Mouse (Mus musculus) ovary, postnatal 14 days (tissue): ENCODE results near the gene Trpm8.
A peak's percentile ranks its signal among the peaks of the same experiment; 100 is the strongest.

Source experiments
- DNase-seq: peaks from one replicate; pipeline ENCODE4 v3.0.0; 2022; ENCODE audit warnings: low spot score

The Trpm8 gene

DNA sequence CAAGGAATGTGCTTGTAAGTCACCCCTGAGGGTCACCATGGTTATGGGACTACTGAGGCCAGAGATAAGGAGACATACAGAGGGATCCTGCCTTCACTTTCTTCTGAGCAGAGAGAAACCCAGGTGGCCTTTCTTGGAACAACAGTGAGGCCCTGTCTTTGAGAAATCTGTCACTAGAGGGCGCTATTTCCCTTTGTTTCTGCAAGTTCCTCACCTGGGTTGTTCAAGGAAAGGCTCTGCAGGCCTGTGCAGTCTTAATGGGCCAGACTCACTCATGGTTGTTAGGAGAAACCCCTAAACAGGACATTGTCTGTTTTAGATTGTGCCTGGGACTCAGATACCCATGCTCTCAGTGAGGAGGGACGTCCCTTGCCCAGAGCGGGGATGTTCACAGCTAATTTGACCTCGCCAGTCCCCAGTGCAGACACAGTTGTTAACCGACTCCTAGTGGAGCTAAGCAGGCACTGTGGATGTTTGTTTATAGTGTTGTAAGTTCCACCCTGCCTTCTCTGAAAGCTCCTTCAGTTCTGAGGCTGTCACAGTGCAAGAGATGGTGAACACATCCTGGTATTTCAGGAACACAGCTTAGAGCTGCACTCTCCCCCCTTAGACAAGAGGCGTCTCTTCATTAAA lies 80.1 kb downstream of the Trpm8 start:
- peak; percentile 76 for DNase-seq

DNA sequence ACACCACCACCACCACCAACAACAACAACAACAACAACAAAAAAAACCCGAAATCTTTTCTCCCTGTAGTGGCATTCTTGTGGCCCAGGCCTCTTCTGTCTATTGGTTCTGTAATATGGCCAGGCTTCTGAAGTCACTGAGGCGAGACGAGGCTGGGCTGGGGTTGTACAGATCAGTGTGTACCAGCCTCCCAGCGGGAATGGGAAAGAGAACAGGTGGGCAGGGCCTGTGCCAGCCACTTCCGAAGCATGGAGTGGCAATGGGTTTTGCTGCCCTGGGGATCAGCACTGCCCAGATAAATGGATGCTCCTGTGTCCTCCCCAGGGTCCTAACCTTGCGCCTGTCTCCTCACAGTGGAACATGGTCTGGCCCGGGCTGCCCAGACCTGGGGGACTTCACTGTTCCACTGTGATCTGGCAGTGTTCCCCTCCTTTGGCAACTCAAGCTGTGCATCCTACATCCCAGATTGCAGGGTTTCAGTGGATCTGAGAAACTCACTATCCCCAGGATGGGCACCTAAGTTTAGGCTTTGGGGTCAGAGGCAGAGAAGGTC lies 80.7 kb downstream of the Trpm8 start:
- DNase-seq = no peak

DNA sequence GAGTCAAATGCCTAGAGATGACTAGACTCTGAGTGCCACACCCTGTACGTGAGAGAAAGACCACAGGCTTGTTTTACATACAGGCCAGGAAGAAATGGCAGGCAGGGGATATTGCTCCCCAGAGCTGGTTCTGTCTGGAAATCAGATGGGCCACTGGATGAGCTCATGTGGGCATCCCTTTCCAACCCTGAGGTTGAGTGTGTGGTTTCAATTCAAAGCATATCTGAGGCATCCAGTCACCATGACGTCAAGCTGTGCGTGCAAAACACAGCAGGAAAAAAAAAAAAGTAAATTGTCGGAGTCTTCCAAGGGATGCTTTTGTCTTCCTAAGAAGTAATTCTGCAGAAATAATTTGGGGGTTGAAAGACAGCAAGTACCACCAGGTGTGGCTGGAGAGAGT lies 83.6 kb downstream of the Trpm8 start:
- DNase-seq = no peak

DNA sequence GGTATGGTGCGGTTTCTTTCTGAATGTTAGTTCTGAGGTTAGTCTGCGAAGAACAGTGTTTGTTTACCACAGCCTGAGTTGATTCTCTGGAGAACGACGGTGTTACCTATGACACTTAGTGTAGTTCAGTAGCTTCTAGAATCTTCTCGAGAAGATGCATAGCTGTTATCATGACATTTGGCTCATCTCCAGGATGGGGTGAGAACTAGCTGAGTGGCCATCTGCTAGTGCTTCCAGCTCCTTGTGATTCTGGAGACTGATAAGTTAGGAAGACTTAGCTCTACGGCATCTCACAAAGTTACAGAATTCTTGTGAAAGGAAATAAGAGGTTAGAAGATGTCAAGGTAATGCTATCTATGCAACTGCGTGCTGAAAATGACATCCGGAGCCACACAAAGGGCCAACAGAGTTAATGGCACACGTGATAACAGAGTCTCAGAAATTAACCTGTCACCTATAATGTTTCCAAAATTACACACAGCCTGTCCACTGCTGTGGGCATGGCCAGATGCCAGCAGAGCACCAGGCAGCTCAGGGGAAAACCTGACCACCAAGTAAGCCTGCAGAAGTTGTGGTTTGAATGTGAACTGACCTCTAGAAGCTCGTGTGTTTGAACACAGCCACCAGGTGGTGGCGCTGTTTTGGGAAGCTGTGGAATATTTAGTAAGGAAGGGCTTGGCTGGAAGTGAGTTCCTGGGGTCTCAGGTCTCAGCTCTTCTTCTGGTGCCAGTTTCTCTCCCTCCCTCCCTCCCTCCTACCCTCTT lies 89.6 kb downstream of the Trpm8 start:
- no peak for DNase-seq

DNA sequence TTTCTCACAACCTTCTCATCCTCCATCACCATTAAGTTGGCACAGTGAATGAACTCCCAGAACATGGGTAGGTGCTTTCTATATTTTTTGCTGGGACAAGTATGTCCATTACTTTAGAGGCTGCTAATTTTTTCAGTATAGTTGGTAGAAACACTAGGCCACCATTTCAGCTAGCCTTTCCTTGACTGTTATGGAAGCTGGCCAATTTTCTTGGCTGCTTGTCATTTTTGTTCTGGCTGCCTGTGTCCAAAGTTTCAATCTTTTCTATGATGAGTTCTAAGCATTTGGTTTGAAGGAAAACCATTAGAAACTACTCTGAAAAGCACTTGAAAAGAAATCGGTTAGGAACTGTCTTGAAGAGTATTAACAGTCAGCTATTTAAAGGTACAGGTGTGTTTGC lies 101.0 kb downstream of the Trpm8 start:
- DNase-seq = no peak

DNA sequence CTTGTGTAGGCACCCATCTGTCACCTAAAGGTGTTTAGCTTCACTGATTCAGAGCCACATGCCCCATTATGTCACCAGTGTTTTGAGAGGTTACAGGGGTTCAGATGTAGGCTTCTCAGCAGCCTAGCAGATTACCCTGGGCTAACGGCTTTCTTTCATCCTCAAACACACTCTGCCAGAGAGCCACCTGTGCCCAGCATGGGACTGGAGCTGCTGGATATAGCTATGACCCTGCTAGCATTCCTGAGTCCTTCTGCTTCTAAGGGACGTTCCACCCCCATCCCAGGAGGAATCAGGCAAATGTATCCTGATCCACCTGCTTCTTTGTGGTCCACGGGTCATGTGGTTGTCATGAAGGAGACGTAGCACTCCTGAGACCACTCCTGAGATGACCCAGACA lies 114.2 kb downstream of the Trpm8 start:
- DNase-seq = no peak

DNA sequence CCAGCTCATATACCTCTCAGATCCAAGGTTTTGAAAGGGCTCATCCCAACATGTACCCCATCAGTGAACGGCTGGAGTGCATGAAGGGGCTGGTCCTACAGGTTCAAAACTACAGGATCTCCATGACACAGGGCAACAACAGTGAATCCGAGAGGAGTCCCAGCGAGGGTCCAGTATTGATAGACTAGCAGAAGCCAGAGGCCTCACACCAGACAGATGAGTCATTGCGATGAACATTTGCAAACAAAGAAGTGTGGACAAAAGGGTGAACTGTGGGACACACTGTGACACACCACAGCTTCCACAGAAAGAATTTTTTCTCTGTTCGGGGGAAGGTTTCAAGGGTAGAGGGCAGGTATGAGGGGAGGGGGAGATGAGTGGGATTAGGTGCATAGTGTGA lies 115.9 kb downstream of the Trpm8 start:
- DNase-seq = no peak

DNA sequence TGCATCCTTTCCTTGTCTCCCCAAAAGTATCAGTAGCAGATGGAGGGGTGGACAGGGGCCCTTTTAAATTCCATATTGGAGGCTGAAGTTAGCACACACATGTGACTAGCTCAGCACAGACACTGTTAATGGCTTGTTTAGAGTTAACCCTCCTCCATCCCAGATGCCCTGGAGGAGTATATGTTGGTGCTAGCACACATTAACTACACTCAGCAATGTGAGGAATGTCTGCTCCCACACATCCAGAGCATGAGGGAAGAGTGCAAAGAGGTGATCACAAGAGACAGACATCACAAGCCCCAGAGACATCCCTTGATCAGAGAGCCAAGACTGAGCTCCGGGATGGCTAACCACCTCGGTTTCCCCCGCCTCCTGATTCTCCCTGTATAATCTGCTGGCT lies 125.9 kb downstream of the Trpm8 start:
- DNase-seq = no peak

DNA sequence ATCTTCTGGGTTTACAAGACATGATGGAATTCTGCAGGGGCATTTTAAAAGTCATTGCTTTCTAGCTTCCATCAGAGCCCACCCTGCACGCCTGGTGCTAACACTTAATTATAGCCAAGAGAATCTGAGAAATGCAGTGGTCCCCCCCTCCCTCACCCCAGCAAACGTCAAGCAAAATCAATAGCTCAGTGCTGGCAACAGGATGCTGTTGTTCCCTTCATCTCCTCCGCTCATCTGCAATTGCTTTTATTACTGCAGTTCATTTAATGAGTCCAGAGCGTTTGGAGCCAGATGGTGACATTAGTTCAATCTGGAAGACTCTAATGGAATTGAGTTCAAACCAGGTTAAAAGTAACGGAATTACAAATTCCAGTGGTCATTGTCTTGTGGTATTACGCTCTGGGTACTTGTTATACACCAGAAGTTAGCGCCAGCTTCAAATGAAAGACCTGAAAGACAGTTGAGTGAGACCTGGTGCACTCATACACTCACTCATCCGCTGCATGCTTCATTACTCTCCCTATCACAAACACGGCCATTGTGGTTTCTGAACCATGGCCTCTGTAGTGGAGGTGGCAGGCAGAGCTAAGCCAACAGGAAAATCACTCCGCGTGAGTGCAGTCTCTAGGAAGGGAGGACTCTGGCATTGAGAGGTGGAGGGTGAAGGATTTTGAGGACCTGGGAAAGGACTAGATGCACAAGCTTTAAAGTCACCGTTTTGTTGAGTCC lies 128.8 kb downstream of the Trpm8 start:
- DNase-seq = no peak

DNA sequence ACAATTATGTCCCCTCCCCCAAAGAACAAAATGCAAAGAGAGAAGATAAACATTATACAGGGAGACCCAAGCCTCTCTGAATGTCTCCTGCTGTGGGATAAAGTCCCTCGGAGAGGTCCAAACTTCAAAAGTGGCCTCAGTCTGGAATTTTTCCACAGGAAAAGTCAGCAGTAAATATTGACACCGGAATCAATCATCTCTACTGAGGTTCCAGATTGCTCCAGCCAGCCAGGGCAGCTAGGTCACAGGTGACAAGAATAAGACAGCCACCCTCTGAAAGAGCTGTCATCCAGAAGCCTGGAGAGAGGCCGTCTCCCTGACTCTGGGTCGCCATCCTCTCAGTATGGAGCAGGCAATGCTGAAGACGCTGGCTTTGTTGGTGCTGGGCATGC lies 129.3 kb downstream of the Trpm8 start, which contains the start of gene Spp2:
Spp2 (plus strand) TSS at position 155 of the 392 bp plus-strand sequence.
- no peak for DNase-seq

DNA sequence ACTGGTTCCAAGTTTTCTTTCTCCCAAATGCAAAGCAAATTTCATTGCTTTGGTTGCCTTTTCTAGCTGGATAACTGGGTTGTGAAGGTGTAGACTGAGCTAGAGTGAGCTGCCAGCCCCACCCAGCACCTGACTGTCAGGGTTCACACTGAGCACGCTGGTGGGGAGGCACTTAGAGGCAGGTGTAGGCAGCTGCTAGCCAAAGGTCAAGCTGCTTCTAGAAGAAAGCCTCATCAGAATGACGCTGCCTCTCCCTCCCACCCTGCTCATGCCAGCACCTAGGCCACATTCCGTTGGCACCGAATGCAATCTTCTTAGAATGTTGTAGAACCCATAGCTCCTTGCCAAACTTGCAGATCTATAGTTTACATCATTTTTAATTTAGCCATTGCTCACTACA lies 130.9 kb downstream of the Trpm8 start:
- DNase-seq = no peak

DNA sequence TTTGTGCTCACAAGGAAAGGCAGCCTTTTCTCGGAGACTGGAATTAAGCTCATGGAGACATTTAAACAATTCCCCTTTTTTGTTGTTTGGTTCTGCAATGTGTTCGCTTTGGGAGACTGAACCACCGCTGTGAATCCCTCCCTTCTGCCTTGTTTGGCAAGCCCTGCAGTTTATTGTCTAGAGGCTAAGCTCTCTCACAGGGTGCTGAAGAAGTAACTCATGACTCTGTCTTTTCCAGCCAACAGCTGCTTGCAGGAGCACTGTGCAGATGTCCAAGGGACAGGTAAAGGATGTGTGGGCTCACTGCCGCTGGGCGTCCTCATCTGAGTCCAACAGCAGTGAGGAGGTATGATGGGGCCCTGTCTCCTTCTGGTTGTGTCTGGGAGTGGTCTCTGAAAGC lies 134.6 kb downstream of the Trpm8 start:
- DNase-seq = no peak

DNA sequence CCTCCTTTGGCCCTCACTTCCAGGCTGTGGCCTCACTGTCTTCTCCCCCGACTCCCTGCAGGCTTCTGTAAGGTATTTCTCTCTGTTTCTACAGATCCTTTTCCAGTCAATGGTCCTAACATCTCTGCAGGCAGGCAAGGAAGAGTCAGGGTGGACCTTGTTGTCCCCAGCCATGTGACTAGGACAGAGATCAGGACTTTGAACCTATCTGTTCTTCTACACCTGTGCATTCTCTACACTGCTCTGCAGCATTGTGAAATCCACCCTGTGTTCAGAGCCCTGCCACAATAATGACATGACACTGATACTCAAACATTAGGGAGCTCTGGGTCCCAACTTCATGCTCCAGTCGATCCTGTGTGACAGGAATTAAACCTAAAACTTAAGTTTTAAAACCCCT lies 141.5 kb downstream of the Trpm8 start:
- no peak for DNase-seq

DNA sequence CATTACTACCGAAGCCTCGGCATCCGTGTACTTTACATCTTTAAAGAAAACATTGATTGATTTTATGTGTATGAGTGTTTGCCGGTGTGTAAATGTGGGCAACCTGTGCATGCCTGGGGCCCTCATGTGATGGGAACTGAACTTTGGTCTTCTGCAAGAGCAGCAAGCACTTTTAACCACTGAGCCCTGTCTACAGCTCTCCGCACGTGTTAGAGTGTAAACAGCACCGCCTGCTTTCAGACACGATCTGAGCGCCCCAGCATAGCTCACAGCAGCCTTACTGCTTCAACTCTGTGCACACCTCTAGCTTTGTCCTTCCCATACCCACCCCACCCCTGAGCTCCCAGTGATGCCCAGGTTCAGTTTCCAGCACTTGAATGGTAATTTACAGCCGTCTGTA lies 144.6 kb downstream of the Trpm8 start:
- no peak for DNase-seq

DNA sequence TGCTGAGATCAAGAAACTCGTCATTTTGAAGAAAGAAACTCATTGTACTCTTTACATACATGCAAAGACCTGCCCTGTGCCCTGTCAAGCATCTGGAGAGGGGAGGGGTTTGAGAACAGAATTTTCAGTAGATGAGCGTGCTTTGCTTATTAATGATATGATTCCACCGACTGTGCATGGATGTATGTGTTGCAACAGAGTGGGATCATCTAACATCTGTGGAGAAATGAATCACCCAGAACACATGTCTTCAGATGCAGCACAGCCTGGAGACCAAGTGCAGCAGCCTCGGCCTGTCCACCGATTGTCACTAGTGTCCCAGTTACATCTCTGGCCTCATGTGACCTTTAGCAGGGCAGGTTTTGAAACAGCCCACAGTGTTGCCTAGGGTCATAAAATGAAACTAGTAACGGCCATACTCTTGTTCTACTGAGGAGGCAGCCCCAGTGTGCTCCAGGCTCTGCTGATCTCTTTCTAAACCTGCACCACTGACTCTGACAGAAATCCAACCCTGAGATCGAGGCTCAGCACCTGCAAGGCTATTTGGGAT lies 145.5 kb downstream of the Trpm8 start:
- DNase-seq = no peak

DNA sequence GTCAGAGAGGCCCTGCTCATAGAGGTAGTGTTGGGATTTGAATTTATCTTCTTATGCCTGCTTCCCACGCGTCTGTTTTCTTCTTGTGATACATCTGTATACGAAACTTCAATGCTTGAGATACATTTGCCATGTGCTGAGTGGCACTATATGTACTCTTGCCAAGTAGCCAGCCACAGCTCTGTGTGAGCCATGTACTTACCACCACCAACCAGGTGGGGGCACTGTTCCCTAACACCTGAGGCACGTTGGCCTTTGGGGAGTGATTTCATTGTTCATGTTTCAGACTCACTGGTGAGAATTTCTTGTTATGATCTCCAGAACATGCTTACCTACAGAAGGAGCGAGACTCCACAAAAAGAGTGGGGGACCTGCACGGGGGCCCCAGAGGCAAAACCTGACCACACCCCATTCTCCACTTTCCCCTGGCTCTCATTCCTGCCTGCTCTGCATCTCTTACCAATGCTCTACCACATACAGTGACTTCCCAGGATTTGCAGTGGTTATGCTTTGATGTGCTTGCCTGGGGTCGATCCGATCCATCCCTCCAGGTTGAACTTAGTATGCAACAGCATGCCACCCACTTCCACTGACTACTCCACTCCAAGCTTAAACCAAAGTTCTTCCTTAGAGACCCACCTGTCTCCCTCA lies 147.3 kb downstream of the Trpm8 start:
- peak; percentile 83 for DNase-seq

DNA sequence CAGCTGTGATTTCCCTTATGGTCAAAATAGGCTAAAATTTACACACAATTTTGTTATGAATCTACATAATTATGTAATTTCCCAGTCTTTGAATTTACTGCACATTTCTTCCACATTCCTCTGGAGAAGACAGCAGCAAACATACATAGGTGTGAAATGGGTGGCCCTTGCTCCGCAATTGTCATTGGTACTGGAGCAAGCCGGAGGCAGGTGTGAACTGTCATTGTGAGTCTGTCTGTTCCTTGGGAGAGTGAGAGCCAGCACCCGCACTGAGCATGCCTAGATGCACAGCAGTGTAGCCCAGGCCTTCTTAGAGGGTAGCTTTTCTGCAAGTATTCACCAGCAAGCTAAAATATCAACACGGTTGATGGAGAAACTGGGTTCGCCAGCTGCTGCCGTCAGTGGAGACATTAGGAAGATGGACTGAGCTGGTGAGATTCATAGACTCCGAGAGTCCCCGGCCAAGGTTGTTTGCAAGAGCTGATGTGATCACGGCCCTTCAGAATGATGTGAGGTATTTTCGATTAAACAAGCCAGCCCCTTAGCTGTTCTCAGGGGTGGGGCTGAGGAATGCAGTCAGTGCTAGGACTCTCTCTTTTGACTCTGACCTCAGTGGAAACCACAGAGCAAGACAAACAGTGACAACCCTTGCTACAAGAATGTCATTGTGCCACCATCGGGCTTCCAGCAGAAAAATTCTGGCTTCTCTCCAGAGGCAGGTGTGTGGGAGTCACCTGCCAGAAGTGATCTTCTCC lies 150.7 kb downstream of the Trpm8 start:
- DNase-seq = no peak

DNA sequence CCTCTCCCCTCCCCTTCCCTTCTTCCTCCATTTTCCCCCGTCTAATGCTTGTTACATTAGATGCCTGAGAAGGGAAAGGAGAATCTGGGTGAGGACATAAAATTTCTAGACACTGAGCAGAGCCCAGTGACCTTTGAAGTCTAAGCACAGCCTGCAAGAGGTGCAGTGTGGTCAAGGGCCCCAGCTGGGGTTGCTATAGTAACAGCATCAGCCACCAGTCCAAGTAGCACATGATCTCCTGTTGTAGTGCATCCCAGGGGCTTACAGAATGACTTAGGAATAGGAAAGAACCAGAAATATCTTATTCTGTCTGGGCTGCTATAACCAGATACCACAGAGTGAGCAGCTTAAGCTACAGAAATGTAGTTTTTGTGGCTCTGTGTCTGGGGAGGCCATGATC lies 152.0 kb downstream of the Trpm8 start:
- no peak for DNase-seq

DNA sequence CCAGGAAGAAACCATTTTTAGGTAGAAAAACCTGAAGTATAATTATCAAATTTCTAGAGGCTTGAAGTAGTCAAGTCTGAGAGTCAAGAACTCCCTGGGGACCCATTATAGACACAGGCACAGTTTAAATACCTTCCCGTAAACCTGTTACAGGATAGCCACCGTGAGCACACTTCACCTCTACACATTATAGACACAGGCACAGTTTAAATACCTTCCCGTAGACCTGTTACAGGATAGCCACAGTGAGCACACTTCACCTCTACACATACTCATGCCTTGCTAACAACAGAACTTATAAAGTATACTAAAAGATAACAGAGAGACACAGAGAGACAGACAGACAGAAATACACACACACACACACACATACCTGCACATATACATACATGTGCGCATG lies 153.8 kb downstream of the Trpm8 start:
- no peak for DNase-seq

DNA sequence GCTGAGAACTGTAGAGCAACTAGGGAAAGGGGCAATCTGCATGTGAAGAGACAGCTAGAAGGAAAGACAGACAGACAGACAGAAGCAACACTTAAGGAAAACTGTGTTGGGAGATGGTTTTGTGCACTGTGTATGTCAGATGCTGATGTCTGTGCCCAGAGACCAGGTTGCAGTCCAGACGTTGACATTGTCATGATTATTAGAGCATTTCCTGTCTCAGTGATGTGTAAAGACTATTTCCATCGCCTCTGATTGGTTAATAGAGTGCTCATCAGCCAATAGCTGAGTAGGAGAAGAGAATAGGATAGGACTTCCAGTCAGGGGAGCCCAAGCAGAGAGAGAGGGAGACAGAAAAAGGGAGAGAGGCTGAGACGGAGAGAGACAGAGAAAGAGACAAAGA lies 155.1 kb downstream of the Trpm8 start:
- no peak for DNase-seq

DNA sequence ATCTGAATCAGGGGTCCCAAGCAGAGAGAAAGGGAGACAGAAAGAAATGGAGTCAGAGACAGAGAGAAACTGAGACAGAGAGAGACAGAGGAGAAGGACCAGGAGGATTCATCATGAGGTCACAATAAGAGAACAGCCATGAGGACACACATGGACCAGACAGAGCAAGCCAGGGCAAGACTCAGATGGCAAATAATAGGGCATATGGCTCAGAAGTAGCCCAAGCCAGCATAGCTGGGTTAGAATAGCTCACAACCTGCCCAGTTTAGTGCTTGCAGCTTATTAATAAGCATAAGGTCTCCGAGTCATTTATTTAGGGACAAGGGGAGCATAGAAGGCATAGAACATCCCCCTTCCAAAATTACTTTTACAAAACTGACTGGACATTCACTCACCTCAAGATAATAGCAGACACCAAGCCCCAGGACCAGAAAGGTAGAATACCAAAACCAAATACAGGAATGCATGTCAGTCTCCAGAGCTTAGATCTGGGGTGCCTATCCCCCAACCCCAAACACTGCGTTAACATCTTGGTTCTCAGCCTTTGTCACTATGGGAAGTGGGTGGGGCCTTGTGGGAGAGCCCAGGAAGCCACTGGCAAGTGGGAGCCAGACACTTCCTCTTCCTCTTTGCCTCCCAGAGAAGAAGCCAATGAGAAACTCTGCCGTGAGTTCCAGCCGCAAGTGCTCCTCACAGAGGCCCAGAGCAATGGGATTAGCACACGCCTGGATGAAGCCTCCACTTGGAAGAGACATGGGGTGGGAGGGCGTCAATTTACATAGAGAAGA lies 155.8 kb downstream of the Trpm8 start:
- no peak for DNase-seq
